Mouse (Mus musculus): ENCODE data around the gene Ube3a.

Gene Ube3a

GRCm38 (mm10) chr7:59228045-59228865 is at the start of gene Ube3a:
Ube3a (plus strand) TSS chr7:59228750.
- peak; percentile 99 for DNase-seq (ENCODE audit: low spot score)

DNA sequence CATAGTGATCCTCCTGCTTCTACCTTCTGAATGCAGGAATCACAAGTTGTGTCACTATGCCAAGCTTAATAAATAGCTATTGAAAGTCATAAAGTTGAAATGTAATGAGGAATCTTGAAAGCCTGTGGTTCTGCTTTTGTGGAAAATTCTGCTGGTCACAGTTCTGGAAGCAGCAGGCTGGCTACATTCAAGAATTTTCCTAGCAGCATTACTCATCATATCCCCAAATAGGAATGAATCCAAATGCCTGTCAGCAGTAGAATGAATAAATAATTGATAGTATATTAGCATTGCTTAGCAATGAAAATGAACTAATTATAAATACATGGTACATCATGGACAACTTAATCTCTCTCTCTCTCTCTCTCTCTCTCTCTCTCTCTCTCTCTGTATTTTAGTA is 35.7 kb upstream of the Ube3a start:
- no peak for DNase-seq (ENCODE audit: low spot score)

- DNase-seq (ENCODE audit: low spot score): no peak
Observed at GRCm38 (mm10) chr7:59214911-59215310, 13.6 kb upstream of the Ube3a start.

GRCm38 (mm10) chr7:59221244-59221643 is 7.3 kb upstream of the Ube3a start:
- DNase-seq (ENCODE audit: low spot score): no peak

GRCm38 (mm10) chr7:59228866-59229182 is 274 bp downstream of the Ube3a start:
- no peak for DNase-seq (ENCODE audit: low spot score)

DNA sequence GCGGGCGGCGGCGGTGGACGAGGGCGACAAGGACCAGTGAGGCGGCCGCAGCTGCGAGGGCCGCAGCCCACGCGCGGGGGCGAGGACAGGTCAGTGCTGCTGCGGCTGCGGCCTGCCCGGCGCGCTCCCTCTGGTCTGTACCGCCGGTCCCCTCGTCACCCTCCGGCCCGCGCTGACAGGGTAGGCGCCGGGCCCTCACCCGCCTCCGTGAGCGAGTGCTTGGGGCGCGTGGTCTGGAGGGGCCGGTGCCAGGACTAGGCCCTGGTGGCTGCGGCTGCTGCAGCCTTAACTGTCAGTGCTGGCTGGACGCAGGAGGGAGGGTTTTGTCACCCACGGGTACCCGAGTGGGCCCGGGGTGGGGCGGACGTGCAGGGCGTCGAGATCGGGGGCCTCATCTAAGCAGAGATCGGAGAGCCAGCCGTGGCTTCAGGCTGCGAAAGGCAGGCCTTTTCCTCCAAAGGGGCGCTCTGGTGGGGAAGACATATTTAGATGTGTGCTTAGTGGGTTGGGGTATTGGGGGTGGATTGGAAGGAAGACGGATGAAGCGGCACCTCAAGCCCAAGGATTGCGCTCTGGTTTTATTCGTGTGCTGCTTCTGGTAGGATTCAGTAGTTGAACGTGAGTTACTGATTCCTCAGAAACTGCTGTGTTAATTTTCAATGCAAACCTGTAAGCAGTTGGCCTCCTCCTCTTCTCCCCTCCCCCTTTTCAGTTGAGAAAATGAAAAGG is 797 bp downstream of the Ube3a start:
- peak; percentile 52 for DNase-seq (ENCODE audit: low spot score)

- DNase-seq (ENCODE audit: low spot score): no peak
Observed at GRCm38 (mm10) chr7:59230304-59230703, 1.8 kb downstream of the Ube3a start.

GRCm38 (mm10) chr7:59230768-59231167 is 2.2 kb downstream of the Ube3a start:
- DNase-seq (ENCODE audit: low spot score): no peak

- DNase-seq (ENCODE audit: low spot score): no peak
Observed at GRCm38 (mm10) chr7:59231960-59232359, 3.4 kb downstream of the Ube3a start.

DNA sequence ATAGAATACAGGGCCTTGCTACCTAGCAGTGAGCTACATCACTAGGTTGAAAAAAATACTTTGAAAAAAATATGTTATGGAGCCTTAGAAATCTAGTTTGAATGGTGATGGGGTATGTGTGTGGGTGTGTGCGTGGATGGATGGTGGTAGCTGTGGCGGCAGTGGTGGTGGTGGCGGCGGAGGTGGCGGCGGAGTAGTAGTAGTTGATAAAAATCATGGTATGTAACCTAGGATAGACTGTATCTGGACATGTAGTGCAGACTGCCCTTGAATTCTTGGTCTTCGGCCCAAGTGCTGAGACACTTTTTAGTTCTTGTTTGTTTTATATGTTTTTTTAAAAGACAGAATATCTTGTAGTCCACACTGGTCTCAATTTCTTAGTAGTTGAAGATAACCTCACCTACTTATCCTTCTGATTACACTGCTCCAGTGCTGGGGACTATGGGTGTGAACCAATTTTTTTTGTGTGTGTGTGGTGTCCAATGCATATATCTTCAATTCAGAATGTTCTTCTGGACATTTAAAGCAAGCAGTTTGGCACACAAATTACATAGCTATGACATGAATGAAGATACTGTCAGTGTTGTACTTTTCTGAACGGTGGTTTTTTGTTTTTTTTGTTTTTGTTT is 6.3 kb downstream of the Ube3a start:
- DNase-seq (ENCODE audit: low spot score): no peak

GRCm38 (mm10) chr7:59243257-59243656 is 14.7 kb downstream of the Ube3a start:
- no peak for DNase-seq (ENCODE audit: low spot score)

DNA sequence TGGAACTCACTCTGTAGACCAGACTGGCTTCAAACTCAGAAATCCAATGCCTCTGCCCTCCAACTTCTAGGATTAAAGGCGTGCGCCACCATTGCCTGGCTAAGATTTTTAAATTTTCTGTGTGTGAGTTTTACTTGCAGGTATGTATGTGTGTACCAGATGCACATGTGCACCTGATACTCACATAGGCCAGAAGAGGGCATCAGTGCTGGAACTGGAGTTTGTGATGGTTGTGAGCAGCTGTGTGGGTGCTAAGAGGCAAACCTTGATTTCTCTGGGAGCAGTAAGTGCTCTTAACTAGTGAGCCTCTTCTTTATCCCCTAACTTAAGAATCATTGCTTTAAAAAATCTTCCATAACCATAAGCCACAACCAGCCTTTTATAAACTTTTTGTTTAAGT is 17.0 kb downstream of the Ube3a start:
- no peak for DNase-seq (ENCODE audit: low spot score)

DNA sequence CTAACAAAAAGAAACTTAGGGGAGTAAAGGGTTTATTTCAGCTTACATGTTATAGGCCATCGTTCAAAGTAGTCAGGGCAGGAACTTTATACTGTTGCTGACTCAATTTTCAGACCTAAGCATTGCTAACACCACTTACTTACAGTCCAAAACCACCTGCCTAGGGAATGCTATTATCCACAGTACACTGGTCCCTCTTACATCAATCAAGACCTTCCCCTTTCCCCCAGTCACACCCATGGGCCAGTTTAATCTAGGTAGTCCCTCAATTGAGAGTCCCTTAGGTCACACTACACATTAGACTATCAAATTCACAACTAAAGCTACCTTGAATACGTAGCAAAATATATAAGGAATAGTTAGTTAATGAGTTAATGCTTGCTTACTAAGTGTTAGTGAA is 24.8 kb downstream of the Ube3a start:
- DNase-seq (ENCODE audit: low spot score): no peak

DNA sequence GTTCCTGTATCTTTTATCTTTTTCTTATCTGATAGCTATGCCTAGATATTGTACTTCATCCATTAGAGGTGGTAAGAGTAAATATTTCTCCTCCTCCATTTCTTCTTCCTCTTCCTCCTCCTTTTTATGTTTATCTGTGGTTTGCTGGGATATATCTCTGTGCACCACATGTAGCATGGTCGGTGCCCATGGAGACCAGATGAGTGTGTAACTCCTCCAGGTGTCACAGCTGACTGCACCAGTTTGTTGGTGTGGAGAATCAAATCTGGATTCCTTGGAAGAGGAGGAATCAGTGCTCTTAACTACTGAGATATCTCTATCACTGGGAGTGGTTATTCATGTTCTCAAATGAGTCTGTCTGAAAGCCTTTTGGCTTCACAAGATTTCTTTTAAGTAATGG is 37.0 kb downstream of the Ube3a start:
- no peak for DNase-seq (ENCODE audit: low spot score)

DNA sequence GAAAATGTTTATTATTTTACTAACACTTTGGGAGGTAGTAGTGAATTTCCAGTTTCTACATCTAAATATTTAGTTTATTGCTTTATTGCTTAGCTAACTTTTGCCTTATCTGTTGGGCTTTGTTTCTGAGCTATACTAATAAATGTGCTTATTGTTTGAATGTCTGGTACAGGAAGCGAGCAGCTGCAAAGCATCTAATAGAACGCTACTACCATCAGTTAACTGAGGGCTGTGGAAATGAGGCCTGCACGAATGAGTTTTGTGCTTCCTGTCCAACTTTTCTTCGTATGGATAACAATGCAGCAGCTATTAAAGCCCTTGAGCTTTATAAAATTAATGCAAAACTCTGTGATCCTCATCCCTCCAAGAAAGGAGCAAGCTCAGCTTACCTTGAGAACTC is 43.2 kb downstream of the Ube3a start:
- DNase-seq (ENCODE audit: low spot score): no peak

DNA sequence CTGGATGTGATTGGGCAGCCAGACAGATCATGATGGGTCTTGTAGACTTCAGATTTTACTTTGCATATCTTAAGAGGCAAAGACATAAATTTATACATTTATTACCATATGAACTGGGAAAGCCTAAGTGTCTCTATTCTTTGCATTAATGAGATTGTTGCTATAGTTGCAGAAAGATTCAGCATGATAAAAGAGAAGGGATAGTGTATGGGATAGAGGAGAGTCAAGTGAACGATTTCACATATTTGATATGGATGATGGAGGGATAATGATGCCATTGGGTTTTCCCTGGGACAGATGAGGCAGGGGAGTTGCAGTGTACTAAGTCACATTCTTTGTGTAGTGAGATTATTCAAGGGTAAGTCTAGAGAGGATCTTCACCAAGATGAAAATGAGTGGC is 84.0 kb downstream of the Ube3a start:
- DNase-seq (ENCODE audit: low spot score): no peak

DNA sequence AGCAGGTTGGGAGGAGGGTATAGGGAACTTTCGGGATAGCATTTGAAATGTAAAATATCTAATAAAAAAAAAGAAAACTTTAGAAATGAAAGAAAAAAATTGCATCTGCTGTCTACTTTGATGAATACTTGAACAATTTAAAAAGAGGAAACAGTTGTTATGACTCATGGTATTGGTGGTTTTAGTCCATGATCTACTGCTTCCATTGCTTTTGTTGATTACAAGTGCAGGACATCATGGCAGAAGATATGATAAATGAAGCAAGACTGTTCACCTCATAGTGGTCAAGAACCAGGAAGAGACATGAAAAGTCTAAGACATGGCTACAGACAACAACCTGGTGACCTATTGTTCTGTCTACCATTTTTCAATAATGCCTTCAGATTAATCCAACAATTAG is 94.2 kb downstream of the Ube3a start:
- no peak for DNase-seq (ENCODE audit: low spot score)

All from urinary bladder, postnatal 14 days (tissue).